Mouse (Mus musculus): ENCODE results near the gene Cacna1d.
A peak's percentile ranks its signal among the peaks of the same experiment; 100 is the strongest.

The Cacna1d gene

GRCm38 (mm10) chr14:30204526-30204925, 286.7 kb downstream of the Cacna1d start:
- DNase-seq (ENCODE audit: low read depth): no peak

GRCm38 (mm10) chr14:30200310-30200709, 290.9 kb downstream of the Cacna1d start:
- DNase-seq (ENCODE audit: low read depth): no peak

GRCm38 (mm10) chr14:30198882-30199281, 292.4 kb downstream of the Cacna1d start:
- no peak for DNase-seq (ENCODE audit: low read depth)

- no peak for DNase-seq (ENCODE audit: low read depth)
Measured at GRCm38 (mm10) chr14:30198116-30198515, 293.1 kb downstream of the Cacna1d start.

- DNase-seq (ENCODE audit: low read depth): no peak
Measured at GRCm38 (mm10) chr14:30196959-30197358, 294.3 kb downstream of the Cacna1d start.

GRCm38 (mm10) chr14:30196235-30196634, 295.0 kb downstream of the Cacna1d start:
- DNase-seq (ENCODE audit: low read depth): no peak

- no peak for DNase-seq (ENCODE audit: low read depth)
Measured at GRCm38 (mm10) chr14:30190308-30190971, 300.8 kb downstream of the Cacna1d start.

- no peak for DNase-seq (ENCODE audit: low read depth)
Measured at GRCm38 (mm10) chr14:30185616-30186274, 305.5 kb downstream of the Cacna1d start.

- DNase-seq (ENCODE audit: low read depth): no peak
Measured at GRCm38 (mm10) chr14:30184445-30185152, 306.7 kb downstream of the Cacna1d start.

- DNase-seq (ENCODE audit: low read depth): no peak
Measured at GRCm38 (mm10) chr14:30184013-30184412, 307.2 kb downstream of the Cacna1d start.

- DNase-seq (ENCODE audit: low read depth): peak; percentile 32
Measured at GRCm38 (mm10) chr14:30182624-30183524, 308.4 kb downstream of the Cacna1d start.

- no peak for DNase-seq (ENCODE audit: low read depth)
Measured at GRCm38 (mm10) chr14:30178306-30178705, 312.9 kb downstream of the Cacna1d start.

- DNase-seq (ENCODE audit: low read depth): peak; percentile 36
Measured at GRCm38 (mm10) chr14:30177850-30178249, 313.4 kb downstream of the Cacna1d start.

- no peak for DNase-seq (ENCODE audit: low read depth)
Measured at GRCm38 (mm10) chr14:30175362-30175761, 315.9 kb downstream of the Cacna1d start.

- no peak for DNase-seq (ENCODE audit: low read depth)
Measured at GRCm38 (mm10) chr14:30172821-30173755, 318.2 kb downstream of the Cacna1d start.

- no peak for DNase-seq (ENCODE audit: low read depth)
Measured at GRCm38 (mm10) chr14:30171593-30171992, 319.7 kb downstream of the Cacna1d start.

GRCm38 (mm10) chr14:30171008-30171407, 320.2 kb downstream of the Cacna1d start:
- no peak for DNase-seq (ENCODE audit: low read depth)

- no peak for DNase-seq (ENCODE audit: low read depth)
Measured at GRCm38 (mm10) chr14:30169455-30169854, 321.8 kb downstream of the Cacna1d start.

GRCm38 (mm10) chr14:30168902-30169301, 322.4 kb downstream of the Cacna1d start:
- DNase-seq (ENCODE audit: low read depth): no peak

- no peak for DNase-seq (ENCODE audit: low read depth)
Measured at GRCm38 (mm10) chr14:30168387-30168786, 322.9 kb downstream of the Cacna1d start.

- no peak for DNase-seq (ENCODE audit: low read depth)
Measured at GRCm38 (mm10) chr14:30167606-30168005, 323.6 kb downstream of the Cacna1d start.
